Mouse (Mus musculus): ENCODE data around the gene Kif24.

DNA sequence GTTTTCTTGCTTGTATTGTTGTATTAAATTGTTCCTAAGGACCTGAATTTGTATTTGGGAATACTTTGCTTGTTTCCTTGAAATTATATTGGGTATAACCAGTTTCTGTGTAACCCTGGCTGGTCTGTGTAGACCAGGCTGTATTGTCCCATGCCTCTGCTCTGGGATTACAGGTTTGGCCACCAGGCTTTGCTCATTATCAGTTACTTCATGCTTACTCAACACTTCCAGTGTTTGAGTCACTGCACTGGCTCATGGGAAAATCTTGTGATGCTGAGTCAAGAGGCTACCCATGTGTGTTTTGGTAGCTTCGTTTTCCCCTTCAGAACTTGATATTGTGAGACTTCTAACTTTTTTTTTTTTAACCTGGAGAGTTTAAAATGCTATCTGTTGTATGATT lies 111.4 kb downstream of the Kif24 start:
- TF ChIP-seq CTCF (conservative IDR thresholded peaks at IDR 0.05; ENCODE audit: insufficient read depth, insufficient read length, low read depth, low read length) (no peak), POLR2A (IDR thresholded peaks at IDR 0.05; ENCODE audit: low read depth, low read length) (no peak)
